Mouse (Mus musculus): ENCODE data around the gene Spint1.

DNA sequence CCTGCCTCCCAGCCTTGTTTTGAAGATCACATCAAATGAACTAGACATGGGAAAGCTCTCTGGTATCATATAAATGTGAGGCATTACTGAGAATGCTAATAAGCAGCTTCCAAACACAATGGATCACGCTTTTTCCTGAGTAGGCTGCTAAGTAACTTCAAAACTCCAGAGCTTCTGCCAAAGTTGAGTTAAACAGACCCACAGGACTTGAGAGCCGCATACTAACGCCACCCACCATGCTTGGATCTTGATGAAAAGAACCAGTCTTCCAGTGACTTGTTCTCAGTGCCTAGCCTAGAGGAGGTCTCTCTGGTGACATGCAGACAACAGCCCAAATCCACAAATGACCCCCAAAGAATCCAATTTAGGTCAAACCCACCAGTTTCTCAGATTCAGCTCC is 38.2 kb upstream of the Spint1 start:
- TF ChIP-seq POLR2A (IDR thresholded peaks at IDR 0.05; ENCODE audit: insufficient read depth, low read depth, low read length) (no peak), CTCF (IDR thresholded peaks at IDR 0.05) (no peak), EP300 (IDR thresholded peaks at IDR 0.05; ENCODE audit: insufficient read depth, low read depth, low read length) (no peak)

Data from heart, adult 2 months (tissue).